Mouse (Mus musculus): ENCODE measurements around the gene Emc8. TPM values are rescaled to one million over a fixed set of nuclear protein-coding genes. Genes with fewer than 3 reads are reported as not detected.
A peak's percentile ranks its signal among the peaks of the same experiment; 100 is the strongest.

Emc8 gene
- polyA plus RNA-seq, 1 experiment from 2014 or later: 322 TPM

GRCm38 (mm10) chr8:120671775-120672174 lies 3.4 kb upstream of the Emc8 start:
- H3K9ac ChIP-seq (replicated peaks; ENCODE audit: low read length): no peak overlapping the region
- ATAC-seq (replicated peaks; ENCODE audit: insufficient number of reproducible peaks, low FRiP score, low TSS enrichment, low read depth) (no peak), DNase-seq (ENCODE audit: low spot score) (no peak)
- no peaks in the 10 kb centered on the region for H3K4me1 ChIP-seq (ENCODE audit: control insufficient read depth, insufficient read depth, low read length)
- H3K36me3 ChIP-seq (replicated peaks; ENCODE audit: control insufficient read depth, insufficient read depth, low read depth, low read length): peaks cover 9% of the 10 kb centered on the region
- no peak overlapping the region for H3K4me3 ChIP-seq (ENCODE audit: low read depth, low read length)
- WGBS: 43% methylated on average over 6 of the region's 6 CpGs
- H3K9me3 ChIP-seq (replicated peaks; ENCODE audit: control insufficient read depth, low read length): no peaks in the 10 kb centered on the region
- no peak overlapping the region for H3K4me2 ChIP-seq (ENCODE audit: low read depth, low read length)
- H3K27ac ChIP-seq (replicated peaks; ENCODE audit: low read depth, low read length): no peak overlapping the region
- no peaks in the 10 kb centered on the region for H3K27me3 ChIP-seq (ENCODE audit: control insufficient read depth, insufficient read depth, low read length)

DNA sequence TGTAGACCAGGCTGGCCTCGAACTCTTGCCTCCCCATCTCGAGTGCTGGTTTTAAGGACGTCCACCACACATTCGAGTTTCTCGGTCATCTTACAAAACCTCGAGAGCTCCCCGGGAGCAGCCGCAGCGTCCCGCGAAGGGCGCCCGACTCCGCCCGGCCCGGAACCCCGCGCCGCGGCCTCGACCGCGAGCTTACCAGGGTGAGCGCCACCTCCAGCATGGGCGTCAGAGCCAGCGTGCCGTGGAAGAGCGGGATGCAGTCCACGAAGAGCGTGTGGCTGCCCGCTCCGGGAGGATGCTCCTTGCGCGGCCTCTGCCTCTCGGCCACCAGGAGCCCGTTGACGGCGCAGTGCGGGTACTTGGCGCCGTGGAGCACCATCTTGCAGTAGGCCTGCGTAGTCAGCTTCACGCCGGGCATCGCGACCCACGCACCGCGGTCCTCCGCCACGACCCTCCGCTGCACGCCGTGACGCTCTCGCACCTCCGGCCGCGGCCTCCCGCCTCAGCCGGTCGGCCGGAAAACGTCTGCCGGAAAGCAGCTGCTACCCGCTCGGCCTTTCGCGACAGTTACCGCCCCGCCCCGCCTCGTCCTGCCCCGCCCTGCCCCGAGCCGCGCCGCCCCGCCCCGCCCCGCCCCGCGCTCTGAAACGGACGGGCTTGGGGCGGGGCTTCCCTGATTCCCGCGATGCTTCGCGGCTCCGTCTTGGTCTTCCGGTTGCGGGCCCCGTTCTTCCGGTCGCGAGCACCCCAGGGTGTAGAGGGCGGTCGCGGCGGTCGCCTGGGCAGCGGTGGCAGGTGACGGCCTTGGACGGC lies 606 bp downstream of the Emc8 start, which contains the start of the genes Gm27021 and Cox4i1:
Gm27021 (minus strand) TSS at position 519 of the 813 bp plus-strand sequence.
Cox4i1 (plus strand) TSS at position 662 of the 813 bp plus-strand sequence.
- WGBS: 1% methylated on average over 89 of the region's 105 CpGs
- Histone ChIP-seq H3K36me3 (replicated peaks; ENCODE audit: control insufficient read depth, insufficient read depth, low read depth, low read length) (peaks cover 2% of the 10 kb centered on the region), H3K9me3 (replicated peaks; ENCODE audit: control insufficient read depth, low read length) (no peaks in the 10 kb centered on the region), H3K4me1 (ENCODE audit: control insufficient read depth, insufficient read depth, low read length) (peaks cover 4% of the 10 kb centered on the region; the same call in 1 of the 2 replicates), H3K27ac (replicated peaks; ENCODE audit: low read depth, low read length) (peak within 1 kb of the TSS; percentile 74), H3K27me3 (ENCODE audit: control insufficient read depth, insufficient read depth, low read length) (no peaks in the 10 kb centered on the region), H3K4me3 (ENCODE audit: low read depth, low read length) (peak within 1 kb of the TSS; percentile 96), H3K4me2 (ENCODE audit: low read depth, low read length) (peak within 1 kb of the TSS; percentile 90), H3K9ac (replicated peaks; ENCODE audit: low read length) (peak within 1 kb of the TSS; percentile 93)
- DNase-seq (ENCODE audit: low spot score) (peak; percentile 95), ATAC-seq (replicated peaks; ENCODE audit: insufficient number of reproducible peaks, low FRiP score, low TSS enrichment, low read depth) (peak; percentile 79)

- 1% methylated on average over 17 of the region's 17 CpGs for WGBS
- Histone ChIP-seq H3K4me2 (ENCODE audit: low read depth, low read length) (peak overlapping the region; percentile 64), H3K4me1 (ENCODE audit: control insufficient read depth, insufficient read depth, low read length) (peaks cover 4% of the 10 kb centered on the region; the same call in 1 of the 2 replicates), H3K9me3 (replicated peaks; ENCODE audit: control insufficient read depth, low read length) (no peaks in the 10 kb centered on the region), H3K27ac (replicated peaks; ENCODE audit: low read depth, low read length) (no peak overlapping the region), H3K4me3 (ENCODE audit: low read depth, low read length) (peak overlapping the region; percentile 96), H3K36me3 (replicated peaks; ENCODE audit: control insufficient read depth, insufficient read depth, low read depth, low read length) (no peaks in the 10 kb centered on the region; the same call in 1 of the 2 replicates), H3K9ac (replicated peaks; ENCODE audit: low read length) (peak overlapping the region; percentile 93), H3K27me3 (ENCODE audit: control insufficient read depth, insufficient read depth, low read length) (no peaks in the 10 kb centered on the region)
- DNase-seq (ENCODE audit: low spot score) (peak; percentile 30), ATAC-seq (replicated peaks; ENCODE audit: insufficient number of reproducible peaks, low FRiP score, low TSS enrichment, low read depth) (no peak)
Measured at GRCm38 (mm10) chr8:120666807-120667470, 1.4 kb downstream of the Emc8 start.

DNA sequence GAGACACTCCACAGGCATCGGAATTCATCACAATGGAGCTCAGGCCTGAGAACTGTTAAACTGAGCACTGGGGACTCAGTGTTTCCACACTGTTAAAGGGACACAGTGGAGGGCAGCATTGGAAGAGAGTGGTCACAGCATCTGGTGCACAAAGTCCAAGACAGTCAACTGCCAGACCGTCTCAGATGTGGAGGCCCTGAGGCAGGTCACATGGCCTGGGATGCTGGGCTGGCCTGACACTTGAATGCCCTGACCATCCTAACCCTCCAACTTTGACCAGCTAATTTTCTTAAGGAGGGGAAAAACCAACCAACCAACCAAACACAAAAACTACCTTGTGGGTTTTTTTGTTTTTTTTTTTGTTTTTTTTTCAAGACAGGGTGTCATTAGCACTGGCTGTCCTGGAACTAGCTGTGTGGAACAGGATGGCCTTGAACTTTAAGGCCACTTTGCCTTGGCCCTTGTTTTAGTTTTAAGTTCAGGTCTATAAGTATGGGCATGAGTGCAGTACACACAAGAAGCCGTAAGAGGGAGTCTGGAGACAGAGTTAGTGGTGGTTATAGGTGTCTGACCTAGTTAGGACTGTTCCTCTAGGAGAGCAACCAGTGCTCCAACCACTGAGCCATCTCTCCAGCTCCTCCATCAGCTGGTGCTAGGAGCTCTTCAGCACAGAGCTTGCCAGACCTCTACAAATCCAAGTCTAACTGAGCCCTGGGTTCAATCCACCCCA lies 2.5 kb downstream of the Emc8 start:
- Histone ChIP-seq H3K27me3 (ENCODE audit: control insufficient read depth, insufficient read depth, low read length) (no peaks in the 10 kb centered on the region), H3K9ac (replicated peaks; ENCODE audit: low read length) (no peak overlapping the region), H3K4me1 (ENCODE audit: control insufficient read depth, insufficient read depth, low read length) (peaks cover 4% of the 10 kb centered on the region; the same call in 1 of the 2 replicates), H3K36me3 (replicated peaks; ENCODE audit: control insufficient read depth, insufficient read depth, low read depth, low read length) (no peaks in the 10 kb centered on the region; the same call in 1 of the 2 replicates), H3K9me3 (replicated peaks; ENCODE audit: control insufficient read depth, low read length) (no peaks in the 10 kb centered on the region), H3K4me3 (ENCODE audit: low read depth, low read length) (0 out of 2 replicates have a peak overlapping the region, but pooled peaks have one; percentile 1), H3K27ac (replicated peaks; ENCODE audit: low read depth, low read length) (no peak overlapping the region), H3K4me2 (ENCODE audit: low read depth, low read length) (no peak overlapping the region; the same call in 1 of the 2 replicates)
- no peak for ATAC-seq (replicated peaks; ENCODE audit: insufficient number of reproducible peaks, low FRiP score, low TSS enrichment, low read depth)
- 63% methylated on average over 3 of the region's 3 CpGs for WGBS
- DNase-seq (ENCODE audit: low spot score): peak; percentile 36

- no peaks in the 10 kb centered on the region for H3K27me3 ChIP-seq (ENCODE audit: control insufficient read depth, insufficient read depth, low read length)
- no peak for DNase-seq (ENCODE audit: low spot score)
- H3K4me1 ChIP-seq (ENCODE audit: control insufficient read depth, insufficient read depth, low read length): peaks cover 4% of the 10 kb centered on the region; the same call in 1 of the 2 replicates
- no peak overlapping the region for H3K27ac ChIP-seq (replicated peaks; ENCODE audit: low read depth, low read length)
- no peaks in the 10 kb centered on the region for H3K9me3 ChIP-seq (replicated peaks; ENCODE audit: control insufficient read depth, low read length)
- H3K36me3 ChIP-seq (replicated peaks; ENCODE audit: control insufficient read depth, insufficient read depth, low read depth, low read length): no peaks in the 10 kb centered on the region
- no peak for ATAC-seq (replicated peaks; ENCODE audit: insufficient number of reproducible peaks, low FRiP score, low TSS enrichment, low read depth)
- WGBS: 87% methylated on average over 6 of the region's 6 CpGs
- H3K4me2 ChIP-seq (ENCODE audit: low read depth, low read length): no peak overlapping the region
- no peak overlapping the region for H3K4me3 ChIP-seq (ENCODE audit: low read depth, low read length)
- H3K9ac ChIP-seq (replicated peaks; ENCODE audit: low read length): no peak overlapping the region
Measured at GRCm38 (mm10) chr8:120664566-120664965, 3.8 kb downstream of the Emc8 start.

DNA sequence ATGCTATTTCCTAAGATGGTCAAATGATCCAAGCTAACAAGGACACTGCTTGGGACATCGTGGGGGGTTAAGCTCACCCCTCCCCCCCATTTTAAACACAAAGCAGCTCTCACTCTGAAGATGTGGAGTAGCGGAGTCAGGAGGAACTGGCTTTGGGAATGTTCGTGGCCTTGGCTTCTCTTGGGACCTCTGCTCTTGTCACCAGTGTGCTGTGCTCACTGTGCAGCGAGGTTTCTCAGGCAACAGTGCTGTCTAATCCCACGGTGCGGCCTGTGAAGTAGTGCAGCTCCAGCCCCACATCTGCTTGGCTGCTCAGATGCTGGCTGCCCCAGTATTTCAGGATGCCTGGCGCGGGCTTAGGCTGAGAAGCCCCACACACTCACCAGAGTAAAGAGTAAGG lies 11.0 kb downstream of the Emc8 start:
- no peaks in the 10 kb centered on the region for H3K9me3 ChIP-seq (replicated peaks; ENCODE audit: control insufficient read depth, low read length)
- no peak overlapping the region for H3K27ac ChIP-seq (replicated peaks; ENCODE audit: low read depth, low read length)
- 93% methylated on average over 8 of the region's 8 CpGs for WGBS
- no peaks in the 10 kb centered on the region for H3K4me1 ChIP-seq (ENCODE audit: control insufficient read depth, insufficient read depth, low read length)
- no peak overlapping the region for H3K4me2 ChIP-seq (ENCODE audit: low read depth, low read length)
- ATAC-seq (replicated peaks; ENCODE audit: insufficient number of reproducible peaks, low FRiP score, low TSS enrichment, low read depth) (no peak), DNase-seq (ENCODE audit: low spot score) (no peak)
- no peaks in the 10 kb centered on the region for H3K27me3 ChIP-seq (ENCODE audit: control insufficient read depth, insufficient read depth, low read length)
- H3K9ac ChIP-seq (replicated peaks; ENCODE audit: low read length): no peak overlapping the region
- peaks cover 9% of the 10 kb centered on the region for H3K36me3 ChIP-seq (replicated peaks; ENCODE audit: control insufficient read depth, insufficient read depth, low read depth, low read length)
- H3K4me3 ChIP-seq (ENCODE audit: low read depth, low read length): no peak overlapping the region

- H3K27ac ChIP-seq (replicated peaks; ENCODE audit: low read depth, low read length): no peak overlapping the region
- ATAC-seq (replicated peaks; ENCODE audit: insufficient number of reproducible peaks, low FRiP score, low TSS enrichment, low read depth): no peak
- WGBS: 88% methylated on average over 7 of the region's 7 CpGs
- peaks cover 9% of the 10 kb centered on the region for H3K36me3 ChIP-seq (replicated peaks; ENCODE audit: control insufficient read depth, insufficient read depth, low read depth, low read length)
- no peaks in the 10 kb centered on the region for H3K9me3 ChIP-seq (replicated peaks; ENCODE audit: control insufficient read depth, low read length)
- no peak overlapping the region for H3K9ac ChIP-seq (replicated peaks; ENCODE audit: low read length)
- no peak overlapping the region for H3K4me2 ChIP-seq (ENCODE audit: low read depth, low read length)
- H3K27me3 ChIP-seq (ENCODE audit: control insufficient read depth, insufficient read depth, low read length): no peaks in the 10 kb centered on the region
- no peak for DNase-seq (ENCODE audit: low spot score)
- H3K4me1 ChIP-seq (ENCODE audit: control insufficient read depth, insufficient read depth, low read length): no peaks in the 10 kb centered on the region
- H3K4me3 ChIP-seq (ENCODE audit: low read depth, low read length): no peak overlapping the region
Measured at GRCm38 (mm10) chr8:120656322-120657052, 11.9 kb downstream of the Emc8 start.

Measured in embryonic facial prominence, embryonic 11.5 days (tissue).